Mouse (Mus musculus) ES-E14 (cell line): Measurements from ENCODE around the gene Gpatch3.

Source experiments
- CHD2 ChIP-seq: IDR thresholded peaks from 2 replicates; pipeline ENCODE4 v1.6.1; 2014; ENCODE audit warnings: mild to moderate bottlenecking, low read depth, low read length, inconsistent platforms
- HCFC1 ChIP-seq: IDR thresholded peaks from 2 replicates; pipeline ENCODE4 v1.6.1; 2012; ENCODE audit warnings: low read length, inconsistent platforms, borderline replicate concordance; ENCODE audit not compliant: insufficient read depth
- MAFK ChIP-seq: IDR thresholded peaks from 2 replicates; pipeline ENCODE4 v1.6.1; 2014; ENCODE audit warnings: mild to moderate bottlenecking, low read depth, low read length, inconsistent platforms; ENCODE audit not compliant: insufficient read depth
- ZC3H11A ChIP-seq: IDR thresholded peaks from 2 replicates; pipeline ENCODE4 v1.6.1; 2012; ENCODE audit warnings: low read depth, mild to moderate bottlenecking, inconsistent platforms, low read length, borderline replicate concordance
- ZNF384 ChIP-seq: IDR thresholded peaks from 2 replicates; pipeline ENCODE4 v1.6.1; 2012; ENCODE audit warnings: low read depth, low read length, inconsistent platforms

GRCm38 (mm10) chr4:133595538-133595937, 21.0 kb downstream of the Gpatch3 start:
- no peak for TF ChIP-seq CHD2
- TF ChIP-seq ZNF384: no peak
- no peak for TF ChIP-seq MAFK
- TF ChIP-seq HCFC1: no peak
- no peak for TF ChIP-seq ZC3H11A
